Mouse (Mus musculus) G1E (cell line): ENCODE measurements at regions not wholly inside any gene's neighbourhood (a gene's known extent, or its start where the extent isn't known, plus 50 kb on each side); places are given as distances from the start of the nearest gene placed in this dataset.

ENCODE experiments used
- ATAC-seq: 2 replicates; pipeline ENCODE4 v1.8.0; 2016; ENCODE audit warnings: mild to moderate bottlenecking; ENCODE audit not compliant: insufficient number of reproducible peaks, poor library complexity, low FRiP score, severe bottlenecking; ENCODE audit errors: extremely low read depth
- DNase-seq: peaks from one replicate; pipeline ENCODE4 v3.0.0; 2012; ENCODE audit warnings: low spot score
- H3K27me3 ChIP-seq: 2 replicates; pipeline ENCODE4 v1.6.1; 2012; ENCODE audit warnings: mild to moderate bottlenecking, low read length, inconsistent platforms; ENCODE audit not compliant: insufficient read depth
- H3K36me3 ChIP-seq: replicated peaks from 2 replicates; pipeline ENCODE3; 2012; ENCODE audit warnings: mild to moderate bottlenecking, inconsistent platforms
- H3K4me1 ChIP-seq: 2 replicates; pipeline ENCODE4 v1.6.1; 2012; ENCODE audit warnings: low read depth, low read length, inconsistent platforms, mixed read lengths; ENCODE audit not compliant: insufficient read depth
- H3K4me3 ChIP-seq: 2 replicates; pipeline ENCODE4 v1.5.1; 2012; ENCODE audit warnings: low read depth, mild to moderate bottlenecking, inconsistent platforms, low read length, moderate library complexity, mixed read lengths
- H3K9me3 ChIP-seq: replicated peaks from 2 replicates; pipeline ENCODE4 v1.6.1; 2012; ENCODE audit warnings: inconsistent platforms
- CTCF ChIP-seq: IDR thresholded peaks from 2 replicates; pipeline ENCODE4 v1.5.1; 2012; ENCODE audit warnings: low read depth, low read length, inconsistent platforms, mixed read lengths
- GATA1 ChIP-seq: IDR thresholded peaks from 2 replicates; pipeline ENCODE4 v1.6.1; 2012; ENCODE audit warnings: borderline replicate concordance, low read length, inconsistent platforms, mixed read lengths
- GATA2 ChIP-seq: IDR thresholded peaks from 2 replicates; pipeline ENCODE4 v1.6.1; 2012; ENCODE audit warnings: low read depth, low read length, inconsistent platforms, borderline replicate concordance
- POLR2AphosphoS5 ChIP-seq: IDR thresholded peaks from 2 replicates; pipeline ENCODE4 v1.6.1; 2012; ENCODE audit warnings: low read depth, low read length, inconsistent platforms; ENCODE audit not compliant: insufficient replicate concordance
- TAL1 ChIP-seq: conservative IDR thresholded peaks from 2 replicates; pipeline ENCODE4 v1.6.1; 2012; ENCODE audit warnings: low read depth, low read length, inconsistent platforms, mixed read lengths

DNA sequence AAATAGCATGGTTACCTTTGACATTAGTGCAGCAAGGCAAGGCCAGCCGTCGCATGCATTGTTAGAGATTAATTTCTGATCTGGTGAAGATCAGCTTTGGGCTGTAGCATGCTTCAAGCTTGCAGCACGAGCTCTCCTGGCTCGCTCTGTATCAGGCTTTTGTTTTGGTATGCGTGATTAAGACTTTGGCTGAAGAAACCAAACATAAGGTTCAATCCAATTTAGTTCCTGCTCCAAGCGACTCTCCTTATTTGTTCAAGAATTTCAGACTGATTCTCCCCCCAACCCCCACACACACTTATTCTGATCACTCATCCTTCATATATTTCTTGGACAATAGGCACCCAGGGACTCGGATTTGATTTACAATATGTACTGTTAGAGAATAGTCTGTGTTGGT, 118.0 kb upstream of the Gm5148 start:
- no peak for ATAC-seq
- TF ChIP-seq GATA1 (no peak), CTCF (no peak), TAL1 (no peak), GATA2 (no peak), POLR2AphosphoS5 (no peak)
- DNase-seq = no peak
- Histone ChIP-seq H3K4me1 (no peaks in the 10 kb centered on the region), H3K4me3 (no peak overlapping the region), H3K36me3 (no peaks in the 10 kb centered on the region), H3K27me3 (peaks cover 35% of the 10 kb centered on the region), H3K9me3 (no peaks in the 10 kb centered on the region)

DNA sequence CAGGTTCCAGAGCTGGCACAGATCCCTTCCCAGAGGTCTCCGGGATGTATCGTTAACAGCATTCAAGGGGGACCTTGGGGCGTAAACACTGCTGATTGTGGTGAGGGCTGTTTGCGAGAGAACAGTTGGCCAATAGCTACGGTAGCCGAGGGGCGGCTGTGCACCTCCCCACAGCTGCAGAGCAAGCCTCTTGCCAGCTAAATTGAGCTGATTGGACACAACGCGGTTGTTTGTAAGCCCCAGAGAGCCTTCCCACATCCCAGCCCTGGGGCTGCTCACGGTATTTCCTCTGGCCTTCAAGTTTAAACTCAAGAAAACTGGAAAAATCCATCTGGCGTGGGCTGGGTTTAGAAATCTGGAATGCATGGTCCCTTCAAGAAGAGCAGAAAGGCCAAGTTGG, 114.6 kb upstream of the Gm5148 start:
- Histone ChIP-seq H3K27me3 (peaks cover 28% of the 10 kb centered on the region), H3K9me3 (no peaks in the 10 kb centered on the region), H3K36me3 (no peaks in the 10 kb centered on the region), H3K4me1 (no peaks in the 10 kb centered on the region), H3K4me3 (no peak overlapping the region)
- DNase-seq = no peak
- TF ChIP-seq GATA1 = no peak
- TF ChIP-seq TAL1 = no peak
- TF ChIP-seq POLR2AphosphoS5 = no peak
- TF ChIP-seq GATA2 = no peak
- no peak for TF ChIP-seq CTCF
- no peak for ATAC-seq

- Histone ChIP-seq H3K4me1 (no peaks in the 10 kb centered on the region), H3K36me3 (no peaks in the 10 kb centered on the region), H3K4me3 (no peak overlapping the region), H3K27me3 (peaks cover 23% of the 10 kb centered on the region), H3K9me3 (no peaks in the 10 kb centered on the region)
- DNase-seq (no peak), ATAC-seq (no peak)
- TF ChIP-seq TAL1 (no peak), GATA1 (no peak), CTCF (no peak), POLR2AphosphoS5 (no peak), GATA2 (no peak)
These were observed 112.5 kb upstream of the Gm5148 start for GRCm38 (mm10) chr3:37836749-37837148.

DNA sequence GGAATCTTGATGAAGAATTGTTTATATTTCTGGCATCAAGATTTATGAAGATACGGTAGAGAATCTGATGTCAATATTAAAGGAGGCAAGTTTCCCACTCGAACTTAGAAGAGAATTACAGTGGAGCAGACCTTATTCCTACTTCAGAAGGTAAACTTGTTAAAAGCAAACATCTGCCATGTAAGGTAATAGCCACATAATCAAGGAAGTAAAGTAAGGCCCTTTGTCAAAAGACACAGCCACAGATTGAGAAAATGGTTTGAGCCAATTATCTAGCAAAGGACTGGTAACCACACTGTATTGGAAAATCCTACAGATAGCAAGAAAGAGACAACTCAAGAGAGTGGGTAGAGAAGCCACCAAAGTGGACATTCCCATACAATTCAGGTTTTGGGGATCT, 111.4 kb upstream of the Gm5148 start:
- H3K36me3 ChIP-seq = no peaks in the 10 kb centered on the region
- H3K9me3 ChIP-seq = no peaks in the 10 kb centered on the region
- ATAC-seq (no peak), DNase-seq (no peak)
- H3K27me3 ChIP-seq = peaks cover 15% of the 10 kb centered on the region
- H3K4me1 ChIP-seq = no peaks in the 10 kb centered on the region
- no peak overlapping the region for H3K4me3 ChIP-seq
- TF ChIP-seq CTCF (no peak), TAL1 (no peak), GATA1 (no peak), GATA2 (no peak), POLR2AphosphoS5 (no peak)

GRCm38 (mm10) chr3:37835135-37835534, 110.8 kb upstream of the Gm5148 start:
- Histone ChIP-seq H3K4me1 (no peaks in the 10 kb centered on the region), H3K36me3 (no peaks in the 10 kb centered on the region), H3K9me3 (no peaks in the 10 kb centered on the region), H3K4me3 (no peak overlapping the region), H3K27me3 (peaks cover 14% of the 10 kb centered on the region)
- DNase-seq (no peak), ATAC-seq (no peak)
- TF ChIP-seq POLR2AphosphoS5 (no peak), CTCF (no peak), TAL1 (no peak)

DNA sequence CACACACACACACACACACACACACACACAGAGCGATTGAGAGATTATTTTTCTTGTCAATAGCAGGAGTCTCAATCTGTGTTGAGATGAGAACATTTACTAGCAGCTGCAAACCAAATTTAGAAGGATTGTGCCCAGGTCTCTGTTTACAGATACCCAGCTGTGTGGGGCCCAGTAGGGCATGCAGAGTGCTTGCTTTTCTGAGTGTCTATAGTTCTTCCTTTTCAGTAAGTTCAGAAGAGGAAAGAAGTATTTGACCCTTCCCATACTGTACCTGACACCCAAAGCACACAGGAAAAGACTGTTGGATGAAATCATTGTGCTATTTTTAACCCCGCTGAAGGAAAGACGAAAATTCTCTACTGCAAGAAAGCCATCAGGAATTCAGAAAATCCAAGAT, 110.3 kb upstream of the Gm5148 start:
- Histone ChIP-seq H3K4me1 (no peaks in the 10 kb centered on the region), H3K9me3 (no peaks in the 10 kb centered on the region), H3K36me3 (no peaks in the 10 kb centered on the region), H3K27me3 (peaks cover 14% of the 10 kb centered on the region), H3K4me3 (no peak overlapping the region)
- DNase-seq = no peak
- TF ChIP-seq POLR2AphosphoS5 (no peak), GATA2 (no peak), GATA1 (no peak), TAL1 (no peak), CTCF (no peak)
- no peak for ATAC-seq

DNA sequence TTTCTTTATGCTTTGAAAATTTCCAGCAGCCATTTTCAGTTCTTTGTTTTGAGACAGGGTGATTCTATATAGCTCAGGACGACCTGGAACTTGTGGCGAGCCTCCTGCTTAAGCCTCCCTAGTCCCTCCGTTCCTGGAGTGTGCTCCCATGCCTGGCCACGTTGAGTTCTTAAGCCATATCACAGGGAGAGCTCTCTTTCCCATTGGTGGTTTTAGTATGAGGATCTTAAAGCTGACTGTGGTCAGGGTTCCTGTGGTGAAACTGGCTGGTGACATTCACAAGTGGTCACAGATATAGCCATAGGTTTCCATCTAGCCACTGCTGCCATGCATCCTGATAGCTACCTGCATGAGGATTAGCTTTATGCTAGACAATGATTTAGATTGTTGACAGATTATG, 109.1 kb upstream of the Gm5148 start:
- ATAC-seq = no peak
- no peak for DNase-seq
- H3K4me3 ChIP-seq = no peak overlapping the region
- no peaks in the 10 kb centered on the region for H3K9me3 ChIP-seq
- TF ChIP-seq POLR2AphosphoS5 (no peak), GATA2 (no peak), GATA1 (no peak), CTCF (no peak), TAL1 (no peak)
- H3K36me3 ChIP-seq = no peaks in the 10 kb centered on the region
- peaks cover 10% of the 10 kb centered on the region for H3K27me3 ChIP-seq
- no peaks in the 10 kb centered on the region for H3K4me1 ChIP-seq
